Mouse (Mus musculus) skeletal muscle tissue, postnatal 0 days (tissue): Measurements from ENCODE around the gene Tbrg4. TPM values are rescaled to one million over a fixed set of nuclear protein-coding genes. Genes with fewer than 3 reads are reported as not detected.

Experiments used
- polyA plus RNA-seq: library from polyadenylated mRNA; unstranded; fragments of >200 nt; fragmentation: Nextera tagmentation; extraction: Ambion mirVana; gene quantifications from 2 replicates; pipeline ENCODE4 v1.2.1, GENCODE M21; 2015

Tbrg4 gene
- polyA plus RNA-seq: 40.9 and 43.6 TPM in 2 replicates

GRCm38 (mm10) chr11:6625478-6626387 lies at the start of gene Tbrg4:
Gene Tbrg4 (minus strand): TSS chr11:6626067.

DNA sequence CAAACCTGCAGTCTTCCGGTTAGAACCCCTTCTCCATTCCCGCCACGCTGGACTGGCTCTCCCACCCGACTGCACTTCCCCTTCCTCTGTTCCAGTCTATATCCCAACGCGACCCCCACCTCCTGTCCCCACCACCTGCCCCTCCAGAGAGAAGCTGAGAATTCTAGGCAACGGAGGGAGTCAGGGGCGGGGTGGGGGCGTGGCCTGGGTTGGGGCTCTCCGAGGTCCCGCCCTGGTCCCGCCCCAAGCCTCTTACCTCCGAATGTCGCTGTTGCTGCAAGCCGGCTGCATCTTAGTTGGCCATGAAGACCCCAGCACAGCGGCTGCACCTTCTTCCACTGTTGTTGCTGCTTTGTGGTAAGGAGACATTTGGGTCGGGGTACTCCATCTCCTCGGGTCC lies 32.4 kb upstream of the Tbrg4 start, which contains the start of gene Ramp3:
Ramp3 (plus strand) TSS at position 251 of the 400 bp plus-strand sequence.

GRCm38 (mm10) chr11:6638537-6638936 lies 12.7 kb upstream of the Tbrg4 start, which contains the start of gene Wap:
Gene Wap (minus strand): TSS chr11:6638637.

GRCm38 (mm10) chr11:6605491-6606399 lies 20.1 kb downstream of the Tbrg4 start, which contains the start of gene Nacad:
Gene Nacad (minus strand): TSS chr11:6606053.

Other genes with a start within 250 kb of the Tbrg4 start
- gene Zmiz2, start 237.0 kb downstream of the Tbrg4 start, polyA plus RNA-seq: 4.9 and 5.0 TPM in 2 replicates
- gene Ppia, start 210.6 kb downstream of the Tbrg4 start, polyA plus RNA-seq: 2,482 and 2,823 TPM in 2 replicates
- 176 and 188 TPM in 2 replicates for gene H2afv, start 181.6 kb downstream of the Tbrg4 start, polyA plus RNA-seq
- gene Purb, start 150.2 kb downstream of the Tbrg4 start, polyA plus RNA-seq: 24.8 and 28.3 TPM in 2 replicates
- gene Myo1g, start 105.1 kb downstream of the Tbrg4 start, polyA plus RNA-seq: 1.8 and 2.3 TPM in 2 replicates
- 51.3 and 56.4 TPM in 2 replicates for gene Ccm2, start 79.2 kb downstream of the Tbrg4 start, polyA plus RNA-seq
- gene Nacad, start 20.0 kb downstream of the Tbrg4 start, polyA plus RNA-seq: 1.3 and 1.9 TPM in 2 replicates
- gene Wap, start 12.6 kb upstream of the Tbrg4 start, polyA plus RNA-seq: not detected in 2 replicates
- 1.8 and 1.9 TPM in 2 replicates for gene Ramp3, start 32.5 kb upstream of the Tbrg4 start, polyA plus RNA-seq
- gene Gm11983, start 211.6 kb upstream of the Tbrg4 start, polyA plus RNA-seq: not detected in 2 replicates